Mouse (Mus musculus) ES-E14 (cell line): ENCODE results near the gene Gimap8.

Experiments used
- HCFC1 ChIP-seq: IDR thresholded peaks from 2 replicates; pipeline ENCODE4 v1.6.1; 2012; ENCODE audit warnings: low read length, inconsistent platforms, borderline replicate concordance; ENCODE audit not compliant: insufficient read depth
- ZC3H11A ChIP-seq: IDR thresholded peaks from 2 replicates; pipeline ENCODE4 v1.6.1; 2012; ENCODE audit warnings: low read depth, mild to moderate bottlenecking, inconsistent platforms, low read length, borderline replicate concordance
- ZNF384 ChIP-seq: IDR thresholded peaks from 2 replicates; pipeline ENCODE4 v1.6.1; 2012; ENCODE audit warnings: low read depth, low read length, inconsistent platforms

- TF ChIP-seq HCFC1 (no peak), ZC3H11A (no peak), ZNF384 (no peak)
Observed at GRCm38 (mm10) chr6:48646995-48647394, at the start of gene Gimap8.
